Mouse (Mus musculus): ENCODE data around the gene Tex19.2. TPM values are rescaled to one million over a fixed set of nuclear protein-coding genes. Genes with fewer than 3 reads are reported as not detected.

Tex19.2 gene
- not detected for polyA plus RNA-seq (2017; shearing (Covaris generic))

DNA sequence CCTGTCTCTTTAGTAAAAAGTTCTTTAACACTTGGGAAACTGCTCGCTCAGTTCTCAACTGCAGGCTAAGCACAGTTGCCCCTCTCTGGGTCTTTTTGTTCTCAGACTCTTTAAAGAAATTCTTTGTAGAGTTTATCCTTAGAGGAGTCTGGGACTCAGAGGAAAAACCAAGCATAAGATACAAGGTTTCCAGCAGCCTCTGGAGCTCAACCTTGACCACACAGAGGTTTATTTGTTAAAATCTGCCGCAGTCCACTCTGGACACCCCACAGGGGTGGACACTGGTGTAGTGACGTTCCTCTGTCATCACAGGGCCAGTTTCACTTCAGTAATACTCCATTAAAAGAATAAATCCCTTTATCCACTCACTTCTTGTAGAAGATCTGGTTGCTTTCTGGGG is at the start of gene Tex19.2:
TSS of gene Tex19.2 (minus strand) at position 101 of the 400 bp plus-strand sequence.

DNA sequence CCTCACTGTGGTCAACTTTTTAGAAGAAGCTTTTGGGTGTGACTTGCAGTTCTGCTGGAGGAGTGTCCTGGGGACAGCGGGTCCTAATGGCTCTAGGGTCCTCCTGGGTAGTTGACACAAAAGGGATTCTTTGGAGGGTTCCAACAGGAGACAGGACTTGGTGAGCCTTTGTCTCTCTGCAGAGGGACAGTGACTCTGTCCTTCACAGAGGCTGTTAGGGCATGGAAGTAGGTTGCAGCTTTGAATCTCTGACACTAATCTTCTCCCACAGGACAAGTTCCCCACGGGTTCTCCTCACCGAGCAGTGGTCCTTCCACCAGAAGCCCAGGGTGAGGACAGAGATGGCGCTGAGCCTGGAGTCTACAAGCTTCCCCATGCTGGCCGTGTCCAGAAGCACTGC is 41.5 kb upstream of the Tex19.2 start, which contains the start of gene Uts2r:
TSS of gene Uts2r (plus strand) at position 301 of the 400 bp plus-strand sequence.

DNA sequence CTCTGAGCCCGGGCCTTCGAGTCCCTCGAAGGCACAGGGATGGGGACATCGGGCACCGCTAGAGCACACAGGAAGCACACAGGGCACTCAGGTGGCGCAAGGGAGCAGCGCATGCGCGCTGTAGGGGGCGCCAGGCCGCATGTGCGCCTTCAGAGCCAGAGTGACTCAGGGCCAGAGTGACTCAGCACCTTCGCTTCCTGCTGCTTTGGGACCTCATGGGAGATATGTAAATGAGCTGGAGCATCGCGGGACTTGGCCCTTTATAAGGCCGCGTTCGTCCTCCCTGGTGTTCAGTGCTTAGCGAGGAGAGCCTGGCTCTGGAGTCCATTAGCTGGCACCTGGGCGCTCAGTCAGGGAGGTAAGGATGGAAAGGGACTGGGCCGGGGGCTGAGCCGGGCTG is 27.4 kb upstream of the Tex19.2 start, which contains the start of gene Tex19.1:
TSS of gene Tex19.1 (plus strand) at position 279 of the 400 bp plus-strand sequence.

DNA sequence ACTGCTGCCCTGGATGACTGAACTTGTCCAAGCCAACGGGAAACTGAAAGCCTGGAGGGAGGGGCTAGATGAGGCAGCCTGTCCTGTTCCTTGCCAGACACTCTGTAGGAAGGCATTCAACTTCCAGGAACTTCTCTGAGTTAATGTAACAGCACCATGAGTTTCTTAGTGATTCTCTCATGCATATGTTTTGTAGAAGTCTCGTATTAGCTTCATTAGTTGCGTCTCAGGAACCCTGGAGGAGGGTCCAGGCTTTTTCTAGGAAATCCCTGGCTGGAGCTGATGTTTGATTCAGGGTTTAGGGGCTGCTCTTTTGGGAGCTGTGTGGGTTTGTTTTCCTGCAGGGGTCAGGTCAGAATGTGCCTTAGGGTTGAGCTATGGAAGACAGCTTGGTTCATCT is 37.4 kb downstream of the Tex19.2 start, which contains the start of gene Sectm1a:
TSS of gene Sectm1a (minus strand) at position 101 of the 400 bp plus-strand sequence.

Other genes with a start within 250 kb of the Tex19.2 start
- 0.50 TPM for gene Ccdc57, start 185.8 kb downstream of the Tex19.2 start, polyA plus RNA-seq (2017; shearing (Covaris generic))
- gene Slc16a3, start 170.2 kb downstream of the Tex19.2 start, polyA plus RNA-seq (2017; shearing (Covaris generic)) = 24.1 TPM
- gene Csnk1d, start 127.3 kb downstream of the Tex19.2 start, polyA plus RNA-seq (2017; shearing (Covaris generic)) = 127 TPM
- 68.3 TPM for gene Cd7, start 79.3 kb downstream of the Tex19.2 start, polyA plus RNA-seq (2017; shearing (Covaris generic))
- not detected for gene Sectm1b, start 55.1 kb downstream of the Tex19.2 start, polyA plus RNA-seq (2017; shearing (Covaris generic))
- gene Sectm1a, start 37.5 kb downstream of the Tex19.2 start, polyA plus RNA-seq (2017; shearing (Covaris generic)) = not detected
- gene Tex19.1, start 27.5 kb upstream of the Tex19.2 start, polyA plus RNA-seq (2017; shearing (Covaris generic)) = not detected
- not detected for gene Uts2r, start 41.6 kb upstream of the Tex19.2 start, polyA plus RNA-seq (2017; shearing (Covaris generic))
- gene Hexdc, start 85.8 kb upstream of the Tex19.2 start, polyA plus RNA-seq (2017; shearing (Covaris generic)) = 1.9 TPM
- gene Ogfod3, start 86.0 kb upstream of the Tex19.2 start, polyA plus RNA-seq (2017; shearing (Covaris generic)) = 6.3 TPM
- 150 TPM for gene Cybc1, start 110.6 kb upstream of the Tex19.2 start, polyA plus RNA-seq (2017; shearing (Covaris generic))
- 53.2 TPM for gene Narf, start 118.6 kb upstream of the Tex19.2 start, polyA plus RNA-seq (2017; shearing (Covaris generic))
- gene Foxk2, start 141.3 kb upstream of the Tex19.2 start, polyA plus RNA-seq (2017; shearing (Covaris generic)) = 2.5 TPM
- gene Wdr45b, start 235.8 kb upstream of the Tex19.2 start, polyA plus RNA-seq (2017; shearing (Covaris generic)) = 44.1 TPM

Measured in activated CD4-positive, CD25-positive, alpha-beta regulatory T cell, adult 9 weeks (primary cell).